Mouse (Mus musculus): ENCODE measurements around the gene Megf11.

The Megf11 gene

DNA sequence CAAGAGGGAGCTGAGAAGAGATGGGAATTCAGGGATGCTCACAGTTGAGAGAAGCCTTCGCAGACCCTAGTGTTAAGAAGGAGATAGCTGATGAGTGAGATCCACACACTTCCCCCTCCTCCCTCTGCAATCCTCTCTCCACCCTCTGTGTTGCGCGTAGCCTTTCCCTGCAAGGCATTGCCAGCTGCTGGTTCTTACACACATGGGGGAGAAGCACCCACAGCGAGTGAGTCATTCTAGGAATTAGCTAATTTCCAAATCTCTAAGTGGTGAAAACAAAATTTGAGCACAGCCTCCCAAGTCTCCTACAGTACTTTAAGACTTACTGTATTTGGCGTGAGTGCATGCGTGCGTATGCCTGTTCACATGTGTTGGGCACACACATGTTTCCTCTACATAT lies 142.6 kb downstream of the Megf11 start:
- no peak for DNase-seq

DNA sequence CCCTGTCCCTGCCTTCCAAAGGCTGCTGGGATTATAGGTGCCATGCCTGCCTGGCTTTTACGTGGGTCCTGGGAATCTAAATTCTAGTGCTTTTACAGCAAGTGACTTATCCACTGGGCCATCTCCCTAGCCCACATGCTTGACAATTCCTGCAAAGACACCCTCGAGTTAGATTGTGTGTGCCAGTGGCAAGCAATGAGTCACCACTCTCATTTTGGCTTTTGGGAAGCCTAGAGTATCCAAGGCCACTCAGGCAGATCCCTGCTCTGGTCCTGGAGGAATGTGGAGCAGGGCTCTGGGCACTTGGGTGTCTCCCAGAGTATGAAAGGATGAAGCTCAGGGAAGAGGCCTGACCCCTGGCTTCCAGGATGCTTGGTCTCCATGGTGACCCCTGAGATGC lies 143.2 kb downstream of the Megf11 start:
- no peak for DNase-seq

DNA sequence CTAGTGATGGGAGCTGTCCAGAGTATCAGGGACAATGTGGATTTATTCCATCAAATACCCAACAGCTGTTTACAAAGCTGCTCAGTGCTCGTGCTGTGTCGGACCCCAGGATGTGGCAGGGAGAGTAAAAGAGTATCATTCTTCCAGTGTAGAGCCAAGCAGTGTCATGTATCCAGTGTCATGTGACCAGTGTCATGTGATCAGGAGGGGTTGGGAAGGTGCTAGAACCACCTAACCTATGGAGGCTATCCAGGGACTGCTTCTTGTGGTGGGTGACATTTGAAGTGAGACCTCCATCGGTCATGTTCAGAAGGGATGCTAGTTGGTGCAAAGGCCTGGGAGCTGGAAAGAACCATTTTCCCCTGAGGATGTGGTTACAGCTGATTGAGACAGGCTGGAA lies 146.5 kb downstream of the Megf11 start:
- DNase-seq = no peak

DNA sequence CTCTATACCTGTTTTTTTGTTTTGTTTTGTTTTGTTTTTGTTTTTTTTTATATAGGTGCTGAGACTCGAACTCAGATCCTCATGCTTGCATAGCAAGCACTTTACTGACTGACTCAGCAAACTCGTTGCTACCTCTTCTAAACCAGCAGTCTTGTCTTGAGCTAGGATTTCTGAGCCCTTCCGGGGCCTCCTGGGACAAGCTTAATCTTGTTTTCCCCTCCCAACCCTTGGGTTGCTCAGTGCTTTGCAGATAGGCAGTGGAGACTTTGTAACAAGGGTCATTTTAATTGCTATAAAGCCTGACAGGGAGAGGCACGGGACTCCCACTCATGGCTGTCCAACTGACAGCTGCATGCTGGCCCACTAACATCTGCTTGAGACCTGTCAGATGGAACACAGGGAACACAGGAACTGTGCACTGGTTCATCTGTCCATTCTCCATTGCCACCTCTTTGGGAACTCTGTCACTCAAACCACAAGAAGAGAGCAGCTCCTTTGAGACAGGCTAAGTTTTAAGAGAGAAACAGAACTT lies 147.4 kb downstream of the Megf11 start:
- DNase-seq = no peak

DNA sequence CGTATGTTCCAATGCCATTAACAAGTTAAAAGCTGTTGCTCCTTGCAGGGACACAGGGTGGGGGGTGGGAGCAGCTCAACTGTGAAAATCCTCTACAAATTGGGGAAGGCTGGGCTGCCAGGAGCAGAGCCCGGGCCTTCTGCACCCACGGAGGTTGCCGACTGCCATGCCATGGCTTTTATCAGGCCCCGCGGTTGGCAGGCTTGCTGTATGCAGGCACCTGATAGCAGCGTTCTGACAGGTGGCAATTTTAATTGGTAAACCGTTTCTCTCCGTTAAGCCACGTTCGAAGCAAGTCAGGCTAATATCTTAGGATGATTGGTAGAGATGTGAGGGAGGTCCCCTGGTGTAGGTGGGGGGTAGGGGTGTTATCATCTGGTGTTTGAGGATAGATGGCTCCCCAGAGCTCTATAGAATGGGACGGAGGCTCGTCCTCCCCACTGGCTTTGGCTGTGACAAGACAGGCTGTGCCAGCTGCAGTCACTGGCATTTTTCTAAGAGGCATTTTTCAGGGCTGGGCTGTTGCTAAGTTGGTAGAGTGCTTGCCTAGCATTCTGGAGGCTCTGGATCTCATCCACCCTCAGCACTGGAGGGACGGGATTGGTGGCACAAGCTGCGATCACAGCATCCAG lies 148.2 kb downstream of the Megf11 start:
- no peak for DNase-seq

DNA sequence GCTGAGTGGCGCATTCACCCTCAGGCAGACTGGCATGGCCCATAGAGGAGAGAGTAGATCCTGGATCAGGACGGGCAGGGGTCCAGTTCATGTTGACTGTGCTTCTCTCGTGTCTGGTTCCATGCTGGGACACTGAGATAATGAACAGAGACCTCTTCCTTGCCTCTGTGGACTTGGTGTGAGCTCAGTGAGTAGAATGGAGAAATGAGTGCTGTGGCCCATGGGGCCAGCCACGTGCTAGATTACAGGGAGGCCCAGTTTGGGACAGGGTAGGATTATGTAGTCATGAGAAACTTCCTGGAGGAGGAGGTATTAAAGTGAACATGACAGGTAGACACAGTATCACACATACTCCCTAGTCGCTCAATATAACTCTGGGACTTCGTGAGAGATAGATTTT lies 148.9 kb downstream of the Megf11 start:
- no peak for DNase-seq

DNA sequence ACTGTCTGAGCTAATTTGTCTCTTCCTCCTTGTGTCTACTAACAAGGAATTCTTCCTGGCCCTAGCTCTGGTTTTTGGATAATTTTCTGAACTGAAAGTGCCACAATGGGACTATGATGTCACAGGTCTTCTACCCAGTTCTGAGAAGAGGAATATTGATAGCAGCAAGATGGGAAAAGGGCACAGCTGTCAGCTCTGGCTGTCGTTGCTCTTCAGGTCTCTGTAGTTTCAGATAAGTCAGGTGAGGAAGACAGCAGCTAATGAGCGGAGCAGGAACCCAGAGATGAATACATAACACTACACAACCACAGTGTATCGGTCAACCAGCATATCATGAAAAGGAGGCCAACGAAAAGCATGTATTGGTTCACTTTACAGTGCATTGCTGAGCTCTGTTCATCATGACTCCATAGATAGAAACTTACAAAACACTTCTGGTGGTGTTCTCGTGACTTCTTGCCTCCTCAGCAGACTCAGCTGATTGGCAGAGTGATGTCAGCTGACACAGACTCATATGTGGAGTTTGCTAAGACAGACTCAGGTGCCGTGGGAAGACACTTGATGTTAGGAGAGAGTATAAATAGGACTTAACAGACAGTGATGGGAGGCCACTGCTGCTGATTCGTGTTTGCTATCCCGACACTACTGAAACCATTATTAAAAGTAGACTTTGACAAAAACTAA lies 149.6 kb downstream of the Megf11 start:
- no peak for DNase-seq

DNA sequence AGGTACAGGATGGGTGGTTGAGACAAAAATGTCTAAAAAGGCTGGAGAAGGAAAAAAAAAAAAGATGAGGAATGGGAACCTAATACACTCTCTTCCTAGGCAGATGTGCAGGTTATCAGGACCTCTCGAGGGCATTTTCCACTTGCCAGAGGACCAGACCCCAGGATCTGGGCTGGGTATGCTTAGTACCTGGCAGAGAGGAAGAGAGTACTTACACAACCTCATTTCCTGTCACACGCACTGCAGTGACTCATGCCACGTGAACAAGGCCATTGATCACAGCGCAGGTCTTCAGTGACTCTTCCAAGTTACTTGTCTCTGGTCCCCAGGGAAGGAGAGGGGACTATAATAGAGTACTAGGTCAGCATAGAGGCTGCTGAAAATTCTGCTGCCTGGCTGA lies 152.4 kb downstream of the Megf11 start:
- no peak for DNase-seq

DNA sequence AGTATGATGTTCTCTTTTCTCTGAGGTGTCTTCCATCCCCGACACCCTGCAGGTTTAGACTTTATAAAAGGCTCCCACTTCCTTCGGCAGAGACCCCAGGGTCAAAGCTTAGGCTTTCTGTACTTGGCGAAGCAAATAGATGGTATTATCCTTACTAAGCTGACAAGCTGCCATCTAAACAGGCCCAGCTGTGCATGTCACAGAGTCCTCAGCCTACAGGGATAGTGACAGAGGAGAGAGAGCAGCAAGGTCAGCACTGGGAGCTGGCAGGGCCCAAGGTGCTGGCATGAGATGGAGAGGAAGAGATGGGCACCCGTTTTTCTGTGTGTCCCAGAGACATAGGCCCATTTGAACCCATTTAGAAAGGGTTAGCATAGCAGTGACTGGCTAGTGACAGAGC lies 156.8 kb downstream of the Megf11 start:
- DNase-seq = no peak

DNA sequence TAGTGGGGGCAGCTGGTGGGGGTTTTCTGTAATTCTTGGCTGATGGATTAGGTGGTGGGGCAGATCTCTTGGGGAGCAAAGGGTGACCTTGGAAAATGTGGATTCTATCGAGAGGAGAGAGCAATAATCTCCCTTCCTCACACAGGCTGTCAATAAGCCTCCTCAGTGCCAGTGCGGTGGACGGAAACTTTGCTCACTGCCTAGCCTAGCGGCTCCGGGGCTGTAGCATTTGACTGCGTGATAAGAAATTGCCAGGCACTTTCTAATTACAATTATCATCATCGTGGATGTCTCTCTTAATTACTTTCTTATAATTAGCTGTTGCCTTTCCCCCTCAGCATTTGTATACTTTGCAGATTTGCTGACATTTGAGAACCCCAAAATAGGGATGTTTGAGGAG lies 157.7 kb downstream of the Megf11 start:
- DNase-seq = no peak

DNA sequence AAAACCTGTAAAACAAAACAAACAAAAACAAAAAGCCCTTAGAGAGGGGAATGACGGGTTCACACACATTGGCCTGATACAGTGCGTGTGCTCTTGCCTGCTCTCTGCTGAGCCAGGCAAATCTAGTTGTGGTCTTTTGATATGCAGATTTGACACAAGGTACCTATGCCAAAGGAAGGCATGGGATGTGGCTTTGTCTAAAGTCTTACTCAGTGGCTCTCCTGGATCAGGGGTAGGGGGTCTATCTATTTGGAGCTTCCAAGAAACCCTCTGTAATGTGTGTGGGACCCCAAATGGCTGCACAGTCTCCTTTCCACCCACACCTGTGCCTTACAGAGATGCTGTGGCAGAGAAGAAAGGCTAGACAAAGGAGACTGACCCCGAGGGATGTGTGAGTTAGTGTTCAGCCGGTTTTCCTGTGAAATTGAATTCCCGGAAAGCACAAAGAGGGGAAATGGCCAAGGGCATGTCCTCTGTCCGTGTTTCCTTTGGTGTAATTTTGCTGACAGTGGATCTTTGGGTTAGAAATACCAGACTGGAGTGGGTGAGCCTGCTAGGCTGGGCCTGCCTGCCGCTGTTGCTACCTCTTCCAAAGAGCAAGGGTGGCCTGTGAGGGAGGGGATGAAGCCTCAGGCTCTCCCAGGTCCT lies 161.0 kb downstream of the Megf11 start:
- DNase-seq = no peak

DNA sequence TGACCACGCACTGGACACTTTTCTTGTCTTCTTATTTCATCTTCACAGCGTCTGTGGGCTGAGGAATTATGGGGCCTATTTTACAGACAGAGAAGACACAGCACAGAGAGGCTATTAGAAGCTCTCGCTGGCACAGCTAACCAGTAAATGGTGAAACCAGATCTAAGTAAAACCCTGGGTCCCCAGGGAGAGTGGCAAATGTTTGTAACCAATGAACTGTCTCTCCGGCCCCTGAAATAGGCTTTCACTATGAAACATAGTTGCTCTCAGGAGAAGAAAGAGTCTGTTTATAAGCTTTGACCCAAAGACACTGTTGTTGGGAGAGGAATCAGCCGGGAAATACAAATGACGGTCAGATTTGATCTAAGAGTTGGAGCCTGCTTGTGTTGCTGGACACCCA lies 162.9 kb downstream of the Megf11 start:
- no peak for DNase-seq

DNA sequence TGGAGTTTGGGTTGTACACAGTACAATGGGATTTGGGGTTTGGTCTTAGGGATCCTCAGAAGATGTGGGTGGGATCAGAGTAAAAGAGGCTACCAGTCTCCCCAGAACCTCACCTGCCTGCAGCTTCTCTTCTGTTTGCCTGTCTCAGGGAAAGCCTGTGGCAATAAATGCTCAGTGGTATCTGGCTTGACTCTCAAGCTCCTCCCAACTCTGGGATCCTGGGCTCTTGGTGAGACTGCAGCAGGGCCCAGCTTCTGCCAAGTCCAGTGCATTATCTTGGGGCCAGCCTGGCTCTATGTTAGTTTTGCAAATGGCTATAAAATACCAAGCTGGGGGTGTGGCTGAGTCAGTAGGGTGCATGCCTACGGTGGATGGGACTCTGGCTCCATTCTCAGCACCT lies 165.9 kb downstream of the Megf11 start:
- DNase-seq = no peak

DNA sequence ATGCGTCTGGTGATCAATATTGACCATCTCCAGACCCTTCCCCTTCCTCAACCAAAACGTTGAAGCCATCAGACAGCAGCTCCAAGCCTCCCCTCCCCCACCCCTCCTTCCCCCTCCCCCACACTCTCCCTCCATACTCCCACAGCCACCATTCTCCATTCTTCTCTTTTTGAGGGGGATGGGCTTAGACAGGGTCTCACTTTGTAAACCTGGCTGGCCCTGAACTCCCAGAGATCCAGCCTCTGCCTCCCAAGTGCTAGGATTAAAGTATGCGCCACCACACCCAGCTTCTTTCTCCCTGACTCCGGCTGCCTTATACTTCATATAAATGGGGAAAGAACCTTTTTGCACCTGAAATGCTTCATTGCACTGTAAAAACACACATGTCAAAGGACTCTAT lies 166.6 kb downstream of the Megf11 start:
- DNase-seq = no peak

DNA sequence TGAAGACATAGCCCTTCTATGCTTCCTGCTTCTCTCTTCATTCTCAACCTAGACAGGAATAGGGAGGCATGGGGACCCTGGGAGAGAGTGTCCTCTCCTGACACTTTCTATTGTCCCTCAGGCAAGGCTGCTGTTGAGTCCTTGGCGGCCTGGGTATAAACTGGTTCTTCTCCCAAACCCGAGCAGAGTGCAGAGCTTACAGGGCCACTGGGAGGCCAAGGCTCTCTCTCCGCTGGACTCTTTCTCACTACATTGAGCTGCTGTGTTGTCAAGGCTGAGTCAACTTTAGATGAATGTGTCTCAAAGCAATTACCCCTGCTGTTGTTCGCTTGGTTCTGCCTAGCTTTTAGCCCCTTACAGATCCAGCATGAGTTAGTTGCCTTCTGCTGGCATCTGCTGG lies 168.0 kb downstream of the Megf11 start:
- no peak for DNase-seq

DNA sequence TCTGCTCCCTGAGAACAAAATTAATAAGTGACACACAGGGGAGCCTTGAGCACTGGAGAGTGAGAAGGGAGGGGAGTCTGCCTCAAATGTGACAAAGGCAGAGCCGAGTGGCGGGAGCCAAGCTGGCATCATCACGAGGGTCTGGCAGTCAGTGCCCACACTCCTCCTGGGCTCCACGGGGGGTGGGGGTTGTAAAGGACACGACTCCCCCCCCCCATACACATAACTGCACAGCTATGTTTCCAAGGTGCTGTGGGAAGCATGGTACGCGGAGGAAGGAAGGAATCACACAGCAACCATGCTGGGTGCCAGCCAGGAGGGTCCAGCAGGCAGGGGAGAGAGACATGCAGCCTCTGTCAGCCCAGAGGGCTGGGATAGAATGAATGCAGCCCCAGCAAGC lies 170.2 kb downstream of the Megf11 start:
- DNase-seq = no peak

DNA sequence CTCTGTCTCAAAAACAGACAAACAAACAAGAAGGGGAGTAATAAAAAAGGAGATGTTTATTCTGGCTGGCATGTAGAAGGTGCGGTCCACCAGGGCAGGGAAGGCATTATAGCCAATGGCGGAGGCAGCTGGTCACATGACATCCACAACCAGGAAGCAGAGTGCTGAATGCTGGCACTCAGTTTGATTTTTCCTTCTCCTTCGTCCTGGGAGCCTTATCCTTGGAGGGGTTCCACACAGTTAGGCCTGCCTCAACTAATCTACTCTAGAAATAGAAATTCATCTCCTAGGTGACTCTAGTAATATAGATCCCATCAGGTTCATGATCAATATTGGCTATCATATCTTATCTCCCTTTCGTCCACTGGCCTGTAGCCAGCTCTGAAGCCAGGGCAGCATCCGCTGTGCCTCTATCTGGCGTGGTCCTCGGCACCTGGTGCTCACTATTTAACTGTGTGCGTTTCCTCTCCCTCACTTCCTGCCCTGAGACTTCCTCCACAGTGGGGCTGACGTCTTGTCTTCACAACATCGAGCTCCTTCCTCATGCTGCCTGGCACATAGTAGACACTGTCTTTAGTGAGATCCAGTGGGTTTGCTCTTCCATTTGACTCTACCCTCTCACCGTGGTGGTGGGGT lies 171.8 kb downstream of the Megf11 start:
- peak; percentile 12 to 13 for DNase-seq

DNA sequence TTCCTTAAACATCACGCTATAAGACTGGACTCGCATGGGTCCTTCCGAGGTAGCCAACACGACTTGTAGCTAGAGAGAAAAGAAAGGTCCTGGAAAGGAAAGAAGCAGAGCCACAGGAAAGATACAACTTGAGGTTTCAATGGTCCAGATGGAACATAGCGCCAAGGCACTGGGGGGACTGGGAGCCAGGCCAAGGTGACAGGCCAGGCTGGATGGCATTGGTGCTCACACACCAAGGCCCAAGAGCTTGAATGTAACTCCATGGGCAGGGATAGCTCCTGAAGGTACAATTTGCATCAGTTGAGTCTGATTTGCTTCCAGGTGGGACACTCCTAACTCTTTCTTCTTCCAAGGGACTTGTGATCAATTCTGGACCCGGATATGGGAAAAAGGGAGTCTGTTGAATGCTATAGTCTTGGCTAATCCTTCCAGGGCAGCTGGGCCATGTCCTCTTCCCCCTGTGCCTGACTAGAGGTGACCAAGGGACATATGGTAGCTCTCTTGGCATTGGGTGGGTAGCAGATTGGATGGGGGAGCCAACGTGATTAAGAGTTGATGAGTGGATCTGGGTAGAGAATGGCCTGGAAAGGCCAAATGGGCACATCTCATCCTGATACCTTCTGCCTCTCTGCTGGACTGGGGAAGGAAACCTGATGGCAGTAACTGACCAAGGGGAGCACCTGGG lies 172.6 kb downstream of the Megf11 start:
- DNase-seq = no peak

DNA sequence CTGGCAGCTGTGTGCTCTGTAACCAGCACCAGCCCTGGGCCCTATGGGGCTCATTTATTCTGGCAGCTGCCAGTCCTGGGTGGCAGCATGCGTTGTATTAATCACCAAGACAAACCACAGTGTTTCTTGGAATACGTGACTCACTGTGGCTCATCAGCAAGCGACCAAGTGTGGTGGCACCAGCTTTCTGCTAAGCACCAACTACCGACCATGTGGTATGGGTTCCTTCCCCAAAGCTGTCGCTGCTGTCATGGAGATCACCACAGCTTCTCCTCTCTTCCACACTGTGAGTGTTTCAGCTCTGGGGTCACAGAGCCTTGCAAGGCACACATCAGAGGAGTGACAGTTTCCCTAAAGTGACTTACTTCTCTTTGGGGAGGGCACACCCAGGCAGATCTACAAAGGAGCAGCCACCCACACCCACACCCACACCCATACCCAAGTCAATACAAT lies 178.9 kb downstream of the Megf11 start:
- DNase-seq = no peak

DNA sequence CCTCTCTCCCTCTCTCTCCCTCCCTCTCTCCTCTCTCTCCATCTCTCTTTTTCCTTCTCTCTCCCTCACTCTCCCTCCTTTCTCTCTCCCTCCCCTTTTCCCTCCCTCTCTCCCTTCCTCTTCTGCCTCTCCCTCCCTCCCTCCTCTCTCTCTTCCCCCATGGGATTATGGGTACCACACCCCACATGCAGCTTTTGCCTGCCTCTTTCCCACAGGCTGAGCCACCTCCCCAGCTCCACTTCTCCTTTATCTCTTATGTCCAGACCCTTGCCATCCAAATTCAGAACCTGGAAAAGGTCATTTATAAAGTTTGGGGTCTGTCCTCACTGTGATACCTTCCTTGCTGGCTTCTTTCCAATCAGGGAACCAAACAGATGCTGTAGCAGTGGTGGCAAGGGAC lies 180.5 kb downstream of the Megf11 start:
- no peak for DNase-seq

DNA sequence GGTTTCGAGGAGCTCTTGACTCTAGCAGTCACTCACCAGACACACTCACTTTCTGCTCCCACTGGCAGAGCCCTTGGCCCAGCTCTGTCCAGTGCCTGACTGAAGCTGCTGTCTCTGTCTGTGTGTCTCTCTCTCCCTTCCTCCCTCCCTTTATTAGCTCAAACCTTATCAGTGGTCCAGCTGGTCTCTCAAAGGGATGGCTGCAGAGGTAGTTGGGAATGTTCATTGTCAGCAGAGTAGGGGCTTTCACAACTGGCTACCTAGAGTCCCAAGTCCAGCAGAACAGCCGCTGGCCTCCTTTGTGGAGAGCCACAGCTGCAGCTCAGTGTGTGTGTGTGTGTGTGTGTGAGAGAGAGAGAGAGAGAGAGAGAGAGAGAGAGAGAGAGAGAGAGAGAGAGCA lies 180.9 kb downstream of the Megf11 start:
- no peak for DNase-seq

DNA sequence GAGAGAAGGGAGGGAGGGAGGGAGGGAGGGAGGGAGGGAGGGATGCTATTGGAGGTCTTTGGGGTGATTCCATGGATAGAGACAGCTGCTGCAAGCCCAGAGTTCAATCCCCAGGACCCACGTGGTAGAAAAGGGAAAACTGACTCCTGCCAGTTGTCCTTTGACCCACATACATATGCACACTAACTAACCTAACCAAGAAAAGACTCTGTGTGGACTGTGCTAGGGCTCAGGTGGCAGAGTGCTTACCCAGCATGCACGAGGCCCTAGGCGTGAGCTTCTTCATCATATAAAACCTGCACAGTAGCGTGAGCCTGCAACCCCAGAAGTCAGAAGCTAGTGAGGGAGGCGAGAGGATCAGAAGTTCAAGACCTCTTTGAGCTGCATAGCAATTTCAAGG lies 182.1 kb downstream of the Megf11 start:
- no peak for DNase-seq
